ENCODE assay signal across 10 mouse cellular contexts in genomic region chr9:110731859-110732258, GRCm38 (mm10). TPM values are rescaled to one million over a fixed set of nuclear protein-coding genes. Genes with fewer than 3 reads are reported as not detected.
DNase-seq lines count a peak whose midpoint lies in the region; ATAC-seq lines count a peak whose summit lies in the region.
"Had no signal": no experiment of that assay in that cellular context is flagged by ENCODE, and none has a peak within 500 bp of the region (broad histone marks: within the 10 kb centered on the region; RNA-seq: fewer than 3 reads in every experiment).

No protein-coding gene starts in this region.

- H3K4me3 ChIP-seq in heart, embryonic 13.5 days, result no peak overlapping the region; the same call in 1 of the 2 replicates
- no peak overlapping the region for H3K4me3 ChIP-seq in liver, embryonic 12.5 days
- peak overlapping the region; percentile 36; the same call in 1 of the 2 replicates for H3K4me3 ChIP-seq in embryonic facial prominence, embryonic 13.5 days
- H3K4me3 ChIP-seq in limb, embryonic 15.5 days, result peak overlapping the region; percentile 33; the same call in 1 of the 2 replicates

- H3K4me2 ChIP-seq in heart, embryonic 13.5 days, result peak overlapping the region; percentile 72
- peak overlapping the region; percentile 75 for H3K4me2 ChIP-seq in liver, embryonic 12.5 days
- peak overlapping the region; percentile 67 for H3K4me2 ChIP-seq in embryonic facial prominence, embryonic 13.5 days
- peak overlapping the region; percentile 58; the same call in 1 of the 2 replicates for H3K4me2 ChIP-seq in limb, embryonic 15.5 days

- intact Hi-C loops in heart, postnatal 14 days (cut with DNase I), result loop anchor here (2.0 to 5.0 kb wide), 3 partner anchors 29 to 140 kb away; no protein-coding TSS in a partner anchor

- no peak for ATAC-seq in heart, embryonic 13.5 days (ENCODE audit: extremely low read depth, insufficient number of reproducible peaks, low FRiP score, low TSS enrichment)
- ATAC-seq in liver, embryonic 12.5 days, result no peak; the same call in 1 of the 2 replicates
- ATAC-seq in embryonic facial prominence, embryonic 13.5 days (ENCODE audit: insufficient number of reproducible peaks, insufficient read depth, low FRiP score, low TSS enrichment, low read depth), result no peak
- ATAC-seq in limb, embryonic 15.5 days (ENCODE audit: insufficient number of reproducible peaks, low FRiP score, low TSS enrichment, low read depth), result no peak

- no peaks in the 10 kb centered on the region for H3K9me3 ChIP-seq in heart, embryonic 13.5 days
- no peaks in the 10 kb centered on the region for H3K9me3 ChIP-seq in liver, embryonic 12.5 days (replicated peaks)
- no peaks in the 10 kb centered on the region for H3K9me3 ChIP-seq in embryonic facial prominence, embryonic 13.5 days
- no peaks in the 10 kb centered on the region for H3K9me3 ChIP-seq in limb, embryonic 15.5 days
- H3K9me3 ChIP-seq: stomach, embryonic 15.5 days had no signal

- 33% methylated on average over 4 of the region's 4 CpGs for WGBS in heart, embryonic 13.5 days
- WGBS in liver, embryonic 12.5 days (ENCODE audit: insufficient replicate concordance), result 51% methylated on average over 4 of the region's 4 CpGs
- WGBS in embryonic facial prominence, embryonic 13.5 days, result 49% methylated on average over 4 of the region's 4 CpGs
- WGBS in limb, embryonic 15.5 days, result 57% methylated on average over 4 of the region's 4 CpGs

- peaks cover 19% of the 10 kb centered on the region for H3K27me3 ChIP-seq in heart, embryonic 13.5 days (replicated peaks)
- peaks cover 91% of the 10 kb centered on the region for H3K27me3 ChIP-seq in liver, embryonic 12.5 days (replicated peaks)
- peaks cover 28% of the 10 kb centered on the region for H3K27me3 ChIP-seq in embryonic facial prominence, embryonic 13.5 days
- H3K27me3 ChIP-seq in limb, embryonic 15.5 days, result peaks cover 20% of the 10 kb centered on the region

- H3K4me1 ChIP-seq in heart, embryonic 13.5 days, result peaks cover 70% of the 10 kb centered on the region
- peaks cover 19% of the 10 kb centered on the region for H3K4me1 ChIP-seq in liver, embryonic 12.5 days
- peaks cover 97% of the 10 kb centered on the region for H3K4me1 ChIP-seq in embryonic facial prominence, embryonic 13.5 days
- peaks cover 92% of the 10 kb centered on the region for H3K4me1 ChIP-seq in limb, embryonic 15.5 days

- H3K27ac ChIP-seq in heart, embryonic 13.5 days (replicated peaks), result peak overlapping the region; percentile 33; the same call in 1 of the 2 replicates
- no peak overlapping the region for H3K27ac ChIP-seq in liver, embryonic 12.5 days
- no peak overlapping the region; the same call in 1 of the 2 replicates for H3K27ac ChIP-seq in embryonic facial prominence, embryonic 13.5 days
- H3K27ac ChIP-seq in limb, embryonic 15.5 days, result 0 out of 2 replicates have a peak overlapping the region, but pooled peaks have one; percentile 51

- H3K36me3 ChIP-seq in heart, embryonic 13.5 days, result peaks cover 28% of the 10 kb centered on the region
- no peaks in the 10 kb centered on the region for H3K36me3 ChIP-seq in liver, embryonic 12.5 days
- H3K36me3 ChIP-seq in embryonic facial prominence, embryonic 13.5 days, result peaks cover 47% of the 10 kb centered on the region
- peaks cover 24% of the 10 kb centered on the region for H3K36me3 ChIP-seq in limb, embryonic 15.5 days
- H3K36me3 ChIP-seq: stomach, embryonic 15.5 days had no signal

- H3K9ac ChIP-seq in heart, embryonic 13.5 days, result peak overlapping the region; percentile 72; the same call in 1 of the 2 replicates
- H3K9ac ChIP-seq in liver, embryonic 12.5 days, result no peak overlapping the region
- H3K9ac ChIP-seq in embryonic facial prominence, embryonic 13.5 days, result peak overlapping the region; percentile 32; the same call in 1 of the 2 replicates
- H3K9ac ChIP-seq in limb, embryonic 15.5 days, result no peak overlapping the region
- H3K9ac ChIP-seq: stomach, embryonic 15.5 days had no signal

- DNase-seq in heart, postnatal 14 days, result no peak
- no peak for DNase-seq in liver
- no peak for DNase-seq in frontal cortex, postnatal 14 days (ENCODE audit: low spot score in 2 of 2)
- DNase-seq: cerebellum, adult 9-10 months had no signal

RNA-seq across cellular contexts. Expression of gene Myl3, which starts 9.8 kb away (rescaled TPM):
- polyA plus RNA-seq in heart, embryonic 13.5 days (2015; fragmentation: Nextera tagmentation; extraction: Ambion mirVana), result 3,771 and 4,285 TPM in 2 replicates
- total RNA-seq in heart, postnatal 14 days (2021), result over 10,000 TPM; 11,266 to 12,112 TPM
- polyA plus RNA-seq in liver, embryonic 12.5 days (2016; fragmentation: Nextera tagmentation; extraction: Ambion mirVana), result 0.48 and 1.6 TPM in 2 replicates
- 1.6 and 12.3 TPM in 2 replicates for polyA plus RNA-seq in embryonic facial prominence, embryonic 13.5 days (2015; fragmentation: Nextera tagmentation; extraction: Ambion mirVana)
- polyA plus RNA-seq in limb, embryonic 15.5 days (2015; fragmentation: Nextera tagmentation; extraction: Ambion mirVana), result 16.3 and 125 TPM in 2 replicates
- total RNA-seq: CH12.LX had no signal

RNA-seq across cellular contexts. Expression of gene Pth1r, which starts 15.1 kb away (rescaled TPM):
- polyA plus RNA-seq in heart, embryonic 13.5 days (2015; fragmentation: Nextera tagmentation; extraction: Ambion mirVana), result 31.2 and 33.3 TPM in 2 replicates
- 1 to 10 TPM; 9.1 TPM for total RNA-seq in heart, postnatal 14 days (2021)
- 7.8 and 9.1 TPM in 2 replicates for polyA plus RNA-seq in liver, embryonic 12.5 days (2016; fragmentation: Nextera tagmentation; extraction: Ambion mirVana)
- 138 and 165 TPM in 2 replicates for polyA plus RNA-seq in embryonic facial prominence, embryonic 13.5 days (2015; fragmentation: Nextera tagmentation; extraction: Ambion mirVana)
- polyA plus RNA-seq in limb, embryonic 15.5 days (2015; fragmentation: Nextera tagmentation; extraction: Ambion mirVana), result 82.6 and 110 TPM in 2 replicates

Comparison
In these comparisons a context has a peak if more than half of its experiments do, and no peak if none do; other contexts are left out.
1. H3K27ac ChIP-seq: peak in heart, embryonic 13.5 days (single experiment) and limb, embryonic 15.5 days (single experiment); none in liver, embryonic 12.5 days (single experiment) and embryonic facial prominence, embryonic 13.5 days (single experiment).
2. H3K4me3 ChIP-seq: peak in embryonic facial prominence, embryonic 13.5 days (single experiment) and limb, embryonic 15.5 days (single experiment); none in heart, embryonic 13.5 days (single experiment) and liver, embryonic 12.5 days (single experiment).
3. H3K9ac ChIP-seq: peak in heart, embryonic 13.5 days (single experiment) and embryonic facial prominence, embryonic 13.5 days (single experiment); none in liver, embryonic 12.5 days (single experiment) and limb, embryonic 15.5 days (single experiment).
4. RNA of gene Myl3, which starts 9.8 kb away (polyA plus RNA-seq): 3,771 to 4,285 TPM in heart, embryonic 13.5 days; 16.3 to 125 TPM in limb, embryonic 15.5 days, 1.6 to 12.3 TPM in embryonic facial prominence, embryonic 13.5 days and 0.48 to 1.6 TPM in liver, embryonic 12.5 days; every median in the first group is over 10 times any median in the second.
5. Peak in every context shown above with its lines, with median percentiles within 50 percentile points of each other: H3K4me2 ChIP-seq.